Mouse (Mus musculus): ENCODE results near the gene Nxf1.

- TF ChIP-seq POLR2A (IDR thresholded peaks at IDR 0.05; ENCODE audit: extremely low read depth, insufficient read depth, low read length) (no peak), CTCF (IDR thresholded peaks at IDR 0.05; ENCODE audit: extremely low read depth, insufficient read depth, low read length) (no peak)
These were observed 47.9 kb upstream of the Nxf1 start for GRCm38 (mm10) chr19:8708954-8709353.
